Mouse (Mus musculus): Measurements from ENCODE around the gene Gm10490.

DNA sequence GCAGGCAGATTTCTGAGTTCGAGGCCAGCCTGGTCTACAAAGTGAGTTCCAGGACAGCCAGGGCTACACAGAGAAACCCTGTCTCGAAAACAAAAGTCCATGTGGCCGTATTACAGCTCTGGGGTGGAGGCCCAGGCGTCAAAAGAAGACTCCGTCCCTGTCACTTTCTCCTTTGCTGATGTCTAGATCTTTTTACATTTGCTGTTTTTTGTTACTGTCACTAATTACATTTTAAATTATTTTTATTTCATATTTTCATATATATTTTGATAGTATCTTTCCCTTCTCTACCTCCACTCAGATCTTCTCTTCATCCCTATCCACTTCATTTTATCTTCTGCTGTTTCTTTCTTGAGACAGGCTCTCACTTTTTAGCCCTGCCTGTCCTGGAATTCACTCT lies 1.6 kb upstream of the Gm10490 start, which contains the start of gene Gm10491:
- TF ChIP-seq POLR2A (IDR thresholded peaks at IDR 0.05; ENCODE audit: extremely low read depth, insufficient read depth, low read length) (no peak), CTCF (IDR thresholded peaks at IDR 0.05; ENCODE audit: extremely low read depth, insufficient read depth, low read length) (no peak)
